Mouse (Mus musculus) monocyte, adult 5-6 weeks (primary cell): ENCODE data around the gene F2rl2. TPM values are rescaled to one million over a fixed set of nuclear protein-coding genes. Genes with fewer than 3 reads are reported as not detected.

Experiments
- total RNA-seq: library from RNA; stranded (forward); fragments of 200-1000, 200-491, 200-594 nt; gene quantifications from 3 replicates; pipeline ENCODE4 v1.2.3, GENCODE M21; 2017

The F2rl2 gene
- total RNA-seq, 1 experiment from 2014 or later = 2.1 TPM

Other genes starting within 250 kb of the F2rl2 start
- not detected in 3 replicates for gene S100z, start 218.1 kb upstream of the F2rl2 start, total RNA-seq
- 1.4 to 5.0 TPM (median 1.9 TPM) in 3 replicates for gene F2rl1, start 171.6 kb upstream of the F2rl2 start, total RNA-seq
- gene F2r, start 78.4 kb upstream of the F2rl2 start, total RNA-seq = 16.2 to 46.7 TPM (median 20.2 TPM) in 3 replicates
- 51.2 to 86.8 TPM (median 55.9 TPM) in 3 replicates for gene Iqgap2, start 195.1 kb downstream of the F2rl2 start, total RNA-seq